Mouse (Mus musculus) left cerebral cortex, postnatal 14 days (tissue): ENCODE measurements around the gene Pigh. TPM values are rescaled to one million over a fixed set of nuclear protein-coding genes. Genes with fewer than 3 reads are reported as not detected.
A peak's percentile ranks its signal among the peaks of the same experiment; 100 is the strongest.

Experiments used
- DNase-seq, 2 experiments: peaks; one replicate each; pipeline ENCODE4 v3.0.0; 2021 to 2022; ENCODE audit warnings: low spot score in 2 of 2, mixed read lengths in 1 of 2
- intact Hi-C: fragments of 180-260 bp; cut with DNase I; formaldehyde crosslinking; loops from one replicate; pipeline ENCODE4 v1.15.1; 2025
- total RNA-seq, 2 experiments: library from RNA; stranded (reverse); gene quantifications; 2 replicates each; pipeline ENCODE4 v1.2.3; 2021

Pigh gene
- total RNA-seq, 2 experiments from 2014 or later: 8.8 to 9.5 TPM

- DNase-seq: no peak
- intact Hi-C loops: no loop called here
Observed at GRCm38 (mm10) chr12:79069916-79070315, 19.5 kb downstream of the Pigh start.

GRCm38 (mm10) chr12:79069187-79069608 is 20.3 kb downstream of the Pigh start:
- intact Hi-C loops: no loop called here
- DNase-seq: no peak

GRCm38 (mm10) chr12:79068306-79068705 is 21.1 kb downstream of the Pigh start:
- no peak for DNase-seq
- intact Hi-C loops: no loop called here

GRCm38 (mm10) chr12:79067526-79067925 is 21.9 kb downstream of the Pigh start:
- DNase-seq: no peak
- intact Hi-C loops: no loop called here

- intact Hi-C loops: no loop called here
- DNase-seq: no peak
Observed at GRCm38 (mm10) chr12:79066431-79066830, 23.0 kb downstream of the Pigh start.

GRCm38 (mm10) chr12:79064451-79064850 is 25.0 kb downstream of the Pigh start:
- DNase-seq: no peak
- intact Hi-C loops: no loop called here

GRCm38 (mm10) chr12:79060766-79061652 is 28.4 kb downstream of the Pigh start:
- no peak for DNase-seq
- intact Hi-C loops: no loop called here

GRCm38 (mm10) chr12:79060134-79060533 is 29.3 kb downstream of the Pigh start:
- intact Hi-C loops: no loop called here
- DNase-seq: no peak

- intact Hi-C loops: no loop called here
- DNase-seq: no peak
Observed at GRCm38 (mm10) chr12:79059573-79059972, 29.9 kb downstream of the Pigh start.

GRCm38 (mm10) chr12:79055276-79055675 is 34.2 kb downstream of the Pigh start:
- no peak for DNase-seq
- intact Hi-C loops: no loop called here

GRCm38 (mm10) chr12:79052073-79052472 is 37.4 kb downstream of the Pigh start:
- no peak for DNase-seq
- intact Hi-C loops: no loop called here

- no peak for DNase-seq
- intact Hi-C loops: no loop called here
Observed at GRCm38 (mm10) chr12:79050545-79051212, 38.8 kb downstream of the Pigh start.

GRCm38 (mm10) chr12:79049807-79050206 is 39.6 kb downstream of the Pigh start:
- no peak for DNase-seq

GRCm38 (mm10) chr12:79048898-79049297 is 40.6 kb downstream of the Pigh start:
- intact Hi-C loops: no loop called here
- DNase-seq: no peak

More at GRCm38 (mm10) chr12:79049807-79050206, 39.6 kb downstream of the Pigh start:
- intact Hi-C loops: no loop called here

- intact Hi-C loops: no loop called here
- DNase-seq: no peak
Observed at GRCm38 (mm10) chr12:79047203-79047602, 42.2 kb downstream of the Pigh start.

GRCm38 (mm10) chr12:79046171-79046570 is 43.3 kb downstream of the Pigh start:
- DNase-seq: no peak
- intact Hi-C loops: no loop called here

GRCm38 (mm10) chr12:79044668-79045067 is 44.8 kb downstream of the Pigh start:
- intact Hi-C loops: no loop called here

GRCm38 (mm10) chr12:79041436-79041835 is 48.0 kb downstream of the Pigh start:
- intact Hi-C loops: no loop called here

More at GRCm38 (mm10) chr12:79044668-79045067, 44.8 kb downstream of the Pigh start:
- peak in 1 of 2 experiments; percentile 62 for DNase-seq

GRCm38 (mm10) chr12:79040201-79040827 is 49.1 kb downstream of the Pigh start:
- no peak for DNase-seq
- intact Hi-C loops: no loop called here

More at GRCm38 (mm10) chr12:79041436-79041835, 48.0 kb downstream of the Pigh start:
- no peak for DNase-seq

GRCm38 (mm10) chr12:79039708-79040107 is 49.7 kb downstream of the Pigh start:
- intact Hi-C loops: no loop called here

More at GRCm38 (mm10) chr12:79039708-79040107, 49.7 kb downstream of the Pigh start:
- DNase-seq: no peak
